Mouse (Mus musculus) intestine, embryonic 16.5 days (tissue): Measurements from ENCODE around the gene Kctd20. TPM values are rescaled to one million over a fixed set of nuclear protein-coding genes. Genes with fewer than 3 reads are reported as not detected.

ENCODE experiments used
- ATAC-seq: fragments of 200-750 bp; cut with Nextera tagmentation; 2 replicates; pipeline ENCODE4 v1.8.0; 2017; ENCODE audit warnings: moderate TSS enrichment, moderate library complexity
- H3K27ac ChIP-seq: fragments of 300-500 bp; sonication (generic); 2 replicates; pipeline ENCODE4 v1.5.1; 2014; ENCODE audit warnings: mild to moderate bottlenecking, low read length
- H3K27me3 ChIP-seq: fragments of 300-500 bp; sonication (generic); replicated peaks from 2 replicates; pipeline ENCODE4 v1.6.1; 2014; ENCODE audit warnings: low read length, control low read depth, mixed read lengths; ENCODE audit not compliant: control insufficient read depth, insufficient read depth
- H3K36me3 ChIP-seq: fragments of 300-500 bp; sonication (generic); 2 replicates; pipeline ENCODE4 v1.6.1; 2014; ENCODE audit warnings: low read length, control low read depth; ENCODE audit not compliant: control insufficient read depth, insufficient read depth
- H3K4me1 ChIP-seq: fragments of 300-500 bp; sonication (generic); 2 replicates; pipeline ENCODE4 v1.6.1; 2014; ENCODE audit warnings: low read length, control low read depth, mixed read lengths; ENCODE audit not compliant: control insufficient read depth, insufficient read depth
- H3K4me2 ChIP-seq: fragments of 300-500 bp; sonication (generic); 2 replicates; pipeline ENCODE4 v1.6.1; 2014; ENCODE audit warnings: low read depth, low read length, control low read depth
- H3K4me3 ChIP-seq: fragments of 300-500 bp; sonication (generic); 2 replicates; pipeline ENCODE4 v1.5.1; 2014; ENCODE audit warnings: mild to moderate bottlenecking, low read length
- H3K9ac ChIP-seq: fragments of 300-500 bp; sonication (generic); 2 replicates; pipeline ENCODE4 v1.6.1; 2014; ENCODE audit warnings: low read depth, low read length
- H3K9me3 ChIP-seq: fragments of 300-500 bp; sonication (generic); 2 replicates; pipeline ENCODE4 v1.6.1; 2016; ENCODE audit warnings: low read length, control low read depth; ENCODE audit not compliant: control insufficient read depth
- WGBS: fragments of 180-500 bp; shearing (Covaris S2); extraction: QIAGEN DNeasy Blood & Tissue Kit; methylation state at CpG from one replicate; pipeline ENCODE4 v1.1.7; 2014; 5-methylcytosine and 5-hydroxymethylcytosine counted together
- polyA plus RNA-seq: library from polyadenylated mRNA; unstranded; fragments of >200 nt; fragmentation: Nextera tagmentation; extraction: Ambion mirVana; gene quantifications from 2 replicates; pipeline ENCODE4 v1.2.1, GENCODE M21; 2015

The Kctd20 gene
- polyA plus RNA-seq, 1 experiment from 2014 or later, result 62.3 TPM

- Histone ChIP-seq H3K4me1 (peaks cover 15% of the 10 kb centered on the region), H3K27me3 (no peaks in the 10 kb centered on the region), H3K9ac (peak within 1 kb of the TSS; percentile 95), H3K9me3 (no peaks in the 10 kb centered on the region), H3K4me2 (peak within 1 kb of the TSS; percentile 61), H3K4me3 (peak within 1 kb of the TSS; percentile 96), H3K27ac (peak within 1 kb of the TSS; percentile 90), H3K36me3 (no peaks in the 10 kb centered on the region)
- ATAC-seq, result peak; percentile 95
- WGBS, result under 1% methylated on average over 64 of the region's 65 CpGs
These were observed 56.0 kb downstream of the Kctd20 start, which contains the start of gene Stk38 for GRCm38 (mm10) chr17:29007641-29008325. TSS of gene Stk38 (minus strand) at chr17:29007995.

- Histone ChIP-seq H3K9me3 (no peaks in the 10 kb centered on the region), H3K36me3 (no peaks in the 10 kb centered on the region), H3K4me2 (peak overlapping the region; percentile 61), H3K4me3 (peak overlapping the region; percentile 96), H3K9ac (peak overlapping the region; percentile 95), H3K27ac (peak overlapping the region; percentile 90), H3K27me3 (no peaks in the 10 kb centered on the region), H3K4me1 (peaks cover 15% of the 10 kb centered on the region)
- no peak for ATAC-seq
- 16% methylated on average over 8 of the region's 8 CpGs for WGBS
These were observed 56.5 kb downstream of the Kctd20 start for GRCm38 (mm10) chr17:29008326-29008650.

- ATAC-seq, result no peak
- Histone ChIP-seq H3K9me3 (no peaks in the 10 kb centered on the region), H3K27ac (no peak overlapping the region), H3K4me2 (no peak overlapping the region), H3K27me3 (no peaks in the 10 kb centered on the region), H3K4me1 (peaks cover 12% of the 10 kb centered on the region), H3K36me3 (no peaks in the 10 kb centered on the region), H3K4me3 (no peak overlapping the region), H3K9ac (no peak overlapping the region)
- 88% methylated on average over 4 of the region's 4 CpGs for WGBS
These were observed 57.4 kb downstream of the Kctd20 start for GRCm38 (mm10) chr17:29009181-29009580.

GRCm38 (mm10) chr17:29014235-29014634 lies 62.5 kb downstream of the Kctd20 start:
- no peaks in the 10 kb centered on the region for H3K4me1 ChIP-seq
- no peaks in the 10 kb centered on the region for H3K27me3 ChIP-seq
- no peak overlapping the region for H3K4me3 ChIP-seq
- 0 out of 2 replicates have a peak, but pooled peaks have one; percentile 47 for ATAC-seq
- no peak overlapping the region for H3K27ac ChIP-seq
- H3K4me2 ChIP-seq, result no peak overlapping the region
- H3K36me3 ChIP-seq, result no peaks in the 10 kb centered on the region
- no peaks in the 10 kb centered on the region for H3K9me3 ChIP-seq
- no peak overlapping the region for H3K9ac ChIP-seq

DNA sequence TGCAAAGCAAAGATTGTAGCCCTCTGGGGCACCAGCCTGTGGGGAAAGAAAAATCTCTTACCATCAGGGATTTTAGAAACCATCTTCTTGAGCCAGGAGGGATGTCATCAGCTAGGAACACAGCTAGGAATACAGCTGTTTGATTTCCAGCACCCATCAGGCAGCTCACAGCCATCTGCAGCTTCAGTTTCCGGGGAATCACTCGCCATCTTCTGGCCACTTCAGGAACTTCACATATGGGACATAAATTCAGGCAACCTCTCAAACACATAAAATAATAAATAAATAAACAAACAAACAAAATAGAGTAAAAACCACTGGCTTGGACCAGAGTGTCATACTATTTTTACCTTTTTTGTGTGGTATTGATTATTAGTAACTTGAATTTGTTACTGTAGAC lies 63.9 kb downstream of the Kctd20 start:
- no peak overlapping the region for H3K4me2 ChIP-seq
- no peaks in the 10 kb centered on the region for H3K27me3 ChIP-seq
- ATAC-seq, result no peak
- WGBS, result 34% methylated on average over 2 of the region's 2 CpGs
- H3K9me3 ChIP-seq, result no peaks in the 10 kb centered on the region
- H3K36me3 ChIP-seq, result no peaks in the 10 kb centered on the region
- peaks cover 7% of the 10 kb centered on the region; the same call in 1 of the 2 replicates for H3K4me1 ChIP-seq
- no peak overlapping the region for H3K27ac ChIP-seq
- H3K4me3 ChIP-seq, result no peak overlapping the region
- no peak overlapping the region for H3K9ac ChIP-seq

- 73% methylated on average over 4 of the region's 4 CpGs for WGBS
These were observed 65.0 kb downstream of the Kctd20 start for GRCm38 (mm10) chr17:29016705-29017104.

DNA sequence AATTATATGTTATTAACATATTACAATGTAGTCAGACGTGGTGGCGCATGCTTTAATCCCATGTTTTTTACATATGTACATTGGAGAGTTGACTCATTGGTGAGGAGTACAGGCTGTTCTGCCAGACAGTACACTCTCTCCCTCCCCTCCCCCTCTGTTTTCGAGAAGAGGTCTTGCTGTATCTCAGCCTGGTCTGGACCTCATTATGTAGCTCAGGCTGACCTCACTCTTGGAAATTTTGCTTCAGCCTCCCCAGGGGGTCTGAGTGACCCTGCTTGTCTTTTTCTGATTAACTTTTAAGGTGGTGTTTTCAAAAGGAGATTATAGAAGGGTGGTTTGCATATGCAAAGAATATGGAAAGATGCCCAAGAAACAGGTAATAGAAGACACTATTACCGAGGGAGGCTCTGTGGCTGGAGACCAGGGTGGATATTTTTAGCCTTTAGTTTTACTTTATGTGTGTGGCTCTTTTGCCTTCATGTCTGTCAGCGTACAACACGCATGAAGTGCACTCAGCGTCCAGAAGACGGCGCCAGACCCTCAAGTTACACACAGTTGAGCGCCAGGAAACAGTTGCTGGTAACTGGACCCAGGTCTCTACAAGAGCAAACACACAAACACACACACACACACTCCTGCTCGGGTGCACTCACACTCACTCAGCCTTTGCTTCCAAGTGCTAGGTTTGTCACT lies 66.7 kb downstream of the Kctd20 start:
- Histone ChIP-seq H3K36me3 (no peaks in the 10 kb centered on the region), H3K27ac (no peak overlapping the region), H3K9me3 (no peaks in the 10 kb centered on the region), H3K4me3 (no peak overlapping the region), H3K4me2 (no peak overlapping the region), H3K9ac (no peak overlapping the region), H3K4me1 (peaks cover 7% of the 10 kb centered on the region; the same call in 1 of the 2 replicates), H3K27me3 (no peaks in the 10 kb centered on the region)
- WGBS, result 52% methylated on average over 11 of the region's 11 CpGs
- ATAC-seq, result no peak; the same call in 1 of the 2 replicates

More at GRCm38 (mm10) chr17:29016705-29017104, 65.0 kb downstream of the Kctd20 start:
- Histone ChIP-seq H3K36me3 (no peaks in the 10 kb centered on the region), H3K4me2 (no peak overlapping the region), H3K4me1 (peaks cover 7% of the 10 kb centered on the region; the same call in 1 of the 2 replicates), H3K9me3 (no peaks in the 10 kb centered on the region), H3K4me3 (no peak overlapping the region), H3K9ac (no peak overlapping the region), H3K27me3 (no peaks in the 10 kb centered on the region), H3K27ac (no peak overlapping the region)
- ATAC-seq, result no peak

Other genes starting within 250 kb of the Kctd20 start
- gene AC170998.1, start 225.9 kb upstream of the Kctd20 start, polyA plus RNA-seq, result 2.1 TPM in 2 replicates
- 259 and 260 TPM in 2 replicates for gene Mapk13, start 182.7 kb upstream of the Kctd20 start, polyA plus RNA-seq
- gene Brpf3, start 150.9 kb upstream of the Kctd20 start, polyA plus RNA-seq, result 16.6 and 21.4 TPM in 2 replicates
- 1.7 and 1.9 TPM in 2 replicates for gene Pnpla1, start 93.5 kb upstream of the Kctd20 start, polyA plus RNA-seq
- gene 4930539E08Rik, start 36.6 kb upstream of the Kctd20 start, polyA plus RNA-seq, result 3.9 and 4.2 TPM in 2 replicates
- not detected in 2 replicates for gene Pxt1, start 8.1 kb upstream of the Kctd20 start, polyA plus RNA-seq
- 98.3 and 104 TPM in 2 replicates for gene Stk38, start 56.0 kb downstream of the Kctd20 start, polyA plus RNA-seq
- 393 and 451 TPM in 2 replicates for gene Srsf3, start 80.7 kb downstream of the Kctd20 start, polyA plus RNA-seq
- gene Cdkn1a, start 139.0 kb downstream of the Kctd20 start, polyA plus RNA-seq, result 107 and 114 TPM in 2 replicates
- 0.34 and 0.70 TPM in 2 replicates for gene Rab44, start 162.2 kb downstream of the Kctd20 start, polyA plus RNA-seq